Mouse (Mus musculus): Measurements from ENCODE around the gene Gm14412. TPM values are rescaled to one million over a fixed set of nuclear protein-coding genes. Genes with fewer than 3 reads are reported as not detected.
"Not testable (repeated sequence)": the region's sequence is repeated elsewhere in the genome, so short reads cannot be mapped to it uniquely, and the experiment has no call there.

The Gm14412 gene
- 2.4 TPM for polyA plus RNA-seq (2021)

- ATAC-seq; CTCF ChIA-PET; H3K27me3 ChIP-seq; in situ Hi-C loops (cut with MboI; ENCODE audit: low pct_unique_long_range_greater_than_20kb); POLR2A ChIA-PET; DNase-seq (ENCODE audit: low read depth, low spot score): not testable (repeated sequence)
Observed at GRCm38 (mm10) chr2:177324257-177324733, at the start of gene Gm14412. Gene Gm14412, minus strand, starts transcription at chr2:177324307.

DNA sequence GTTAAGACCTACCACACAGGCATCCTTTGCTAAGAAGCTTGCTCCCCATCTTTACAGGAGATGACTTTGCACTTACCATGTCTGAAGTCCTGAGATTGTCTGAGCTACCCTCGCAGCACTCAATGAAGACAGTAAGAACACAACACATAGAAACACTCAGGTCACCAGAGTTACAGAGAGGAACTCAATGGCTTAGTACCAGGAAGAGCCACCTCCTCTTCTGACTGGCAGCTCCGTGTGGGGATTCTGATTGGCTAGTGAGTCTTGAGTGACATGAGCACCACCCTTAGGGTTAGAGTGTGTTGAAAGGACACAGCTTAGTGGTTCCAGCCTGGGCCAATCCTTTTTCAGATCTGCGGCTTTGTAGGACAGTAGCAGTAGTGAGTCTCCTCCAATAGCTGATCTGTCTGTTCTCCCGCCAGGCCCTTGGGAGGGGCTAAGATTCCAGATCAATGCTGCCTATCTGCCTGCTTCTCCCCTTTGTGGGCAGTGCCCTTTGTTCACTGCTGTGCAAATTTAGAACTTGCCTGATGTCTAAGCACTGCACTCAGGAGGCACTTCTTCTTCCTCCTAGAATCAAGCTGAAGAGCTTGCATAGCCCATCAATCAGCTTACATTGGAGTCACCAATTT is 5.7 kb upstream of the Gm14412 start:
- POLR2A ChIA-PET; CTCF ChIA-PET; ATAC-seq; in situ Hi-C loops (cut with MboI; ENCODE audit: low pct_unique_long_range_greater_than_20kb); H3K27me3 ChIP-seq; DNase-seq (ENCODE audit: low read depth, low spot score): not testable (repeated sequence)

DNA sequence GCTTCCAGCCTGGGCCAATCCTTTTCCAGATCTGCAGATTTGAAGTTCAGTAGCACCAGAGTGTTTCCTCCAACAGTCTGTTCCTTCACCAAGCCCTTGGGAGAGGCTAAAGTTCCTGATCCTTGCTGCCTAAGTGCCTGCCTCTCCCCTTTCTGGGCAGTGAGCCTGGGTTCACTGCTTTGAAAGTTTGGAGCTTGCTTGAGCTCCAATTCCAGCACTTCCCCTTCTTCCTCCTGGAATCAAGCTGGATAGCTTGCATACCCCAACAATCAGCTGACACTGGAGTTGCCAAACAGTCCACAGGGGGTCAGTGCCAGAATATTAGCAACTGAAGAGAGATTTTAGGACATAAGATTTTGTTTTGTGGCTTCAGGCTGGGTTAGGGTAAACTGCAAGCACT is 2.7 kb downstream of the Gm14412 start:
- in situ Hi-C loops (cut with MboI; ENCODE audit: low pct_unique_long_range_greater_than_20kb); CTCF ChIA-PET; DNase-seq (ENCODE audit: low read depth, low spot score); H3K27me3 ChIP-seq; POLR2A ChIA-PET; ATAC-seq: not testable (repeated sequence)

DNA sequence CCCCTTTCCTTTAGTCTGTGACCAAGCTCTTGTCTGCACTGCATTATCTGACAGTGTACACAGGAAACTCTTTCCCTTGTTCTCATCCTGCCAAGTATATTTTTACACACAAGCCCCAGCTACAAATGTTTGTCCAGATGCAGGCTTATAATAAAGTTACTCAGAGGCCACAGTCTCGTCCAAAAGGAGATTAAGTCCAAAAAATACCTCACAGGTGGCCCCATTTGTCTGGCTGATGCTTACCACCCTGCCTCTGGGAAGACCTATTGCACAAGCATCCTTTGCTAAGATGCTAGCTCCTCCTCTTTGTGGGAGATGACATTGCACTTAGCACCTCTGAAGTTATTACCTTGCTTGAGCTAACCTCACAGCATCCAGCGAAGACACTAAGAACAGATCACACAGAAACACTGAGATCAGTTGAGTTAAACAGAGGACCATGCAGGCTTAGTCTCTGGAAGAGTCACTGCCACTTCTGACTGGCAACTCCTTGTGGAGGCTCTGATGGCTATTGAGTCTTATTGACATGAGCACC is 3.3 kb downstream of the Gm14412 start:
- in situ Hi-C loops (cut with MboI; ENCODE audit: low pct_unique_long_range_greater_than_20kb); H3K27me3 ChIP-seq; CTCF ChIA-PET; ATAC-seq; POLR2A ChIA-PET; DNase-seq (ENCODE audit: low read depth, low spot score): not testable (repeated sequence)

DNA sequence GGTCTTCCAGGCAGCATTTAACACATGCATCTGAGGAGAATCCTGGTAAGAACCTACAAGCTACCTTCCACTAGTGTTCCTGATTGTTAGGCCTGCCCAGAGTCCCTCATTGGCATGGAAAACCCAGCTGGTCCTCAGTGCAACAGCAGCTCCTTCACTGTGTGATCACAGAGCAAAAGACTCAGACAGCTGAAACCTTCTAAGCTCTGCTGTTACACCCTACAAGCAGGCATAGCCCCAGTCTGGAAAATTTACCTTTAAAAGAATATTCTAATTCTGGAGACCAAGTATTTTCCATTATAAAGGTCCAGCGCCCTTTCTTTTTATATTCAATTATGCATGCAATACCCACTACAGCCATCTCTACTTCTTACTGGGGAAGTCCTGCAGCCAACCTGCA is 5.1 kb downstream of the Gm14412 start:
- POLR2A ChIA-PET: no interaction called here
- CTCF ChIA-PET: no interaction called here
- no peaks in the 10 kb centered on the region for H3K27me3 ChIP-seq
- no peak for TF ChIP-seq CTCF (IDR thresholded peaks at IDR 0.05)
- in situ Hi-C loops (cut with MboI; ENCODE audit: low pct_unique_long_range_greater_than_20kb): no loop called here
- no peak for ATAC-seq
- no peak for DNase-seq (ENCODE audit: low read depth, low spot score)

DNA sequence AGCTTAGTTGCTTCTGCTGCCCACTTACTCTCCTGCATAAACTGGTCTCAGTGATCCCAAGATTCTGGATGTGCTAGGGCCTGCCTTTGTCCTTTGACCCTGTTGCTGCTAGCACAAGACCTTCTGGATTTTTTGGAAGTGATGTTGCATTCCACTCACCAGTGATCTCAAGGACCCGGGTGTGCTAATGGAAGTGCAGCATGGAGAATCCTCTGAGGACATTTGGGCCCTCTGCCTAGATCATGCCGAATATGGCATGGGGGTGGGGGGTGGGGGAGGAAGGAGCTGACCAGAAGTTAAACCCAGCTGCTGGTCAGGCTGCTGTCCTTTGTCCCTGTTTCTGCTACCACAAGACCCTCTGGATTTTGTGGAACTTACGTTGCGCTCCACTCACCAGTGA is 14.5 kb downstream of the Gm14412 start:
- DNase-seq (ENCODE audit: low read depth, low spot score); CTCF ChIA-PET; H3K27me3 ChIP-seq; POLR2A ChIA-PET; ATAC-seq; in situ Hi-C loops (cut with MboI; ENCODE audit: low pct_unique_long_range_greater_than_20kb): not testable (repeated sequence)

DNA sequence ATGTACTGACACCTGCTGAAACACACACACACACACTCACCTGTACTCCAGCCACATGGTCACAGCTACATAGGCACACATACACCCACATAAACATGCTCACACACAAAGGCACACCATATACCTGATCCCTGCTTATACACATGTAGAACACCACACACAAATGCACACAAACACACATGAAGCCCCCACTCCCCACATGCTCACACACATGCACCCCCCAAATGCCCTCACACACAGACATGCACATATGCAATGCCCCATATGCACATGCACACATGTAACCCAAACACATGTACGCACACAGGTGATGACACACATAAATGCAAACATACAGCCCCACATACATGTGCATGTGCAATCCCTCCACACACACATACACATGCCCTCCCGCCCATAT is 19.1 kb downstream of the Gm14412 start:
- in situ Hi-C loops (cut with MboI; ENCODE audit: low pct_unique_long_range_greater_than_20kb); ATAC-seq; CTCF ChIA-PET; H3K27me3 ChIP-seq; POLR2A ChIA-PET; DNase-seq (ENCODE audit: low read depth, low spot score): not testable (repeated sequence)

- CTCF ChIA-PET; POLR2A ChIA-PET; ATAC-seq; DNase-seq (ENCODE audit: low read depth, low spot score); H3K27me3 ChIP-seq; in situ Hi-C loops (cut with MboI; ENCODE audit: low pct_unique_long_range_greater_than_20kb): not testable (repeated sequence)
Observed at GRCm38 (mm10) chr2:177283701-177284100, 40.4 kb downstream of the Gm14412 start.

DNA sequence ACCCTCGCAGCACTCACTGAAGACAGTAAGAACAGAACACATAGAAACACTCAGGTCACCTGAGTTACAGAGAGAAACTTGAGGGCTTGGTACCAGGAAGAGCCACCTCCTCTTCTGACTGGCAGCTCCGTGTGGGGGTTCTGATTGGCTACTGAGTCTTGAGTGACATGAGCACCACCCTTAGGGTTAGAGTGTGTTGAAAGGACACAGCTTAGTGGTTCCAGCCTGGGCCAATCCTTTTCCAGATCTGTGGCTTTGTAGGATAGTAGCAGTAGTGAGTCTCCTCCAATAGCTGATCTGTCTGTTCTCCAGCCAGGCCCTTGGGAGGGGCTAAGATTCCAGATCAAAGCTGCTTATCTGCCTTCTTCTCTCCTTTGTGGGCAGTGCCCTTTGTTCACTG is 46.4 kb downstream of the Gm14412 start:
- in situ Hi-C loops (cut with MboI; ENCODE audit: low pct_unique_long_range_greater_than_20kb); ATAC-seq; DNase-seq (ENCODE audit: low read depth, low spot score); H3K27me3 ChIP-seq; POLR2A ChIA-PET; CTCF ChIA-PET: not testable (repeated sequence)

GRCm38 (mm10) chr2:177272237-177272636 is 51.9 kb downstream of the Gm14412 start:
- in situ Hi-C loops (cut with MboI; ENCODE audit: low pct_unique_long_range_greater_than_20kb); POLR2A ChIA-PET; ATAC-seq; H3K27me3 ChIP-seq; DNase-seq (ENCODE audit: low read depth, low spot score); CTCF ChIA-PET: not testable (repeated sequence)

DNA sequence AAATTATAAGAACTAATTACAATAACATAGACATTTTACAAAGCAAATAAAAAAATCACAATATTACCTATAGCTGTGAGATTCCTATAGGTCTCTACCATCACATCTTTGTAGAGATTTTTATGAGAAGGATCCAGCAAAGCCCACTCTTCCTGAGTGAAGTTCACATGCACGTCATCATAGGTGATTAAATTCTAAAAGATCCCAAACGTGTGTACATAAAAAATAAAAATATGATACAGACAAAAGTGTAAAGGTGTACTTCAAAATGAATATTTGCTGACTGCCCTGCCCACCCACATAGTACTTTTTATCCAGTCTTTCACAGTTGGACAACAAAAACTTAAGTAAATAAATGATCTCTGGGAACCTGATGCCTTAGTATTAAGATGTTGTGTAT is 57.2 kb downstream of the Gm14412 start, which contains the start of gene Gm14409:
Gene Gm14409 (minus strand): TSS at position 101 of the 400 bp plus-strand sequence.
- CTCF ChIA-PET; DNase-seq (ENCODE audit: low read depth, low spot score); in situ Hi-C loops (cut with MboI; ENCODE audit: low pct_unique_long_range_greater_than_20kb); ATAC-seq; H3K27me3 ChIP-seq; POLR2A ChIA-PET: not testable (repeated sequence)

Other genes starting within 250 kb of the Gm14412 start
- gene Gm14401, start 250.0 kb downstream of the Gm14412 start, polyA plus RNA-seq (2021): 1.4 TPM
- 26.6 TPM for gene Gm14410, start 117.9 kb downstream of the Gm14412 start, polyA plus RNA-seq (2021)
- 0.45 TPM for gene Gm14409, start 57.3 kb downstream of the Gm14412 start, polyA plus RNA-seq (2021)
- 6.9 TPM for gene Gm14418, start 74.0 kb upstream of the Gm14412 start, polyA plus RNA-seq (2021)
- 16.0 TPM for gene Zfp970, start 140.4 kb upstream of the Gm14412 start, polyA plus RNA-seq (2021)
- 4.9 TPM for gene Gm14403, start 173.9 kb upstream of the Gm14412 start, polyA plus RNA-seq (2021)